Mouse (Mus musculus) hindbrain, embryonic 15.5 days (tissue): Measurements from ENCODE around the gene Synpr. TPM values are rescaled to one million over a fixed set of nuclear protein-coding genes. Genes with fewer than 3 reads are reported as not detected.

ENCODE experiments used
- ATAC-seq: fragments of 200-750 bp; cut with Nextera tagmentation; 2 replicates; pipeline ENCODE4 v1.8.0; 2017; ENCODE audit warnings: low read depth, moderate number of reproducible peaks, moderate TSS enrichment; ENCODE audit not compliant: low FRiP score
- H3K27ac ChIP-seq: fragments of 300-500 bp; sonication (generic); replicated peaks from 2 replicates; pipeline ENCODE4 v1.5.1; 2015; ENCODE audit warnings: mild to moderate bottlenecking, inconsistent platforms
- H3K27me3 ChIP-seq: fragments of 300-500 bp; sonication (generic); 2 replicates; pipeline ENCODE4 v1.6.1; 2015; ENCODE audit warnings: control low read depth, inconsistent platforms
- H3K36me3 ChIP-seq: fragments of 300-500 bp; sonication (generic); 2 replicates; pipeline ENCODE4 v1.6.1; 2015; ENCODE audit warnings: control low read depth, inconsistent platforms
- H3K4me1 ChIP-seq: fragments of 300-500 bp; sonication (generic); replicated peaks from 2 replicates; pipeline ENCODE4 v1.6.1; 2015; ENCODE audit warnings: control low read depth, inconsistent platforms
- H3K4me2 ChIP-seq: fragments of 300-500 bp; sonication (generic); 2 replicates; pipeline ENCODE4 v1.6.1; 2015; ENCODE audit warnings: moderate library complexity, mild to moderate bottlenecking, inconsistent platforms
- H3K4me3 ChIP-seq: fragments of 300-500 bp; sonication (generic); 2 replicates; pipeline ENCODE4 v1.5.1; 2015; ENCODE audit warnings: mild to moderate bottlenecking, inconsistent platforms
- H3K9ac ChIP-seq: fragments of 300-500 bp; sonication (generic); 2 replicates; pipeline ENCODE4 v1.6.1; 2015; ENCODE audit warnings: inconsistent platforms
- H3K9me3 ChIP-seq: fragments of 300-500 bp; sonication (generic); 2 replicates; pipeline ENCODE4 v1.6.1; 2016; ENCODE audit warnings: control low read depth, inconsistent platforms
- WGBS: fragments of 180-500 bp; shearing (Covaris S2); methylation state at CpG from one replicate; pipeline ENCODE4 v1.1.7; 2015; 5-methylcytosine and 5-hydroxymethylcytosine counted together
- polyA plus RNA-seq: library from polyadenylated mRNA; unstranded; fragments of >200 nt; fragmentation: Nextera tagmentation; extraction: Ambion mirVana; gene quantifications from 2 replicates; pipeline ENCODE4 v1.2.1, GENCODE M21; 2015

The Synpr gene
- polyA plus RNA-seq, 1 experiment from 2014 or later: 44.9 TPM

DNA sequence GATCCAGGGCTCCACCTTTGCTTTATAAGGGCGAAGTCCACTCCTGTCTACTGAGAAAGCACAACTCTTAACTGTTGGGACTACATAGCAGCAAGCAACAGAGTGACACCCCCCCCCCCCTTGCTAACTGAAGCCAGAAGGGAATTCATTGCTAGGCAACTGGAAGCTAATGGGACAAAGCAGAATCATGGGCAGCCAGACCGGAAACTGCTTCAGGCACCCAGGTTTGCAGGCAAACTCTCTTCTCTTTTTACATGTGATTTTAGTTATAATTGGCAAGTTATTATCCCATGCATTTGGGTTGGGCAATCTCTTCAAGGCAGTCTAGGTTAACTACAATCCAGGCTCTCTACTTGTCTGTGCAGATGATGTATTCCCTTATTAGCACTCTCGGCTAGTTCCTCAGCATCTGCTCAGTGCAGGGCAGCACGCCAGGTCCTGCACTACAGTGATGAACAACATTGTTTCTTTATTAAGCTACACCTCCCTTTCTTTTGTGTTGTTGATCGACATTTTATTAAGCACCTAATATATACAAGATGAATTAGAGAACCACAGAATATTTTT, 72.6 kb downstream of the Synpr start:
- Histone ChIP-seq H3K9ac (no peak overlapping the region), H3K27me3 (no peaks in the 10 kb centered on the region), H3K27ac (no peak overlapping the region), H3K4me1 (0 out of 2 replicates have a peak, but pooled peaks cover 6% of the 10 kb centered on the region), H3K9me3 (no peaks in the 10 kb centered on the region), H3K36me3 (no peaks in the 10 kb centered on the region), H3K4me2 (no peak overlapping the region), H3K4me3 (no peak overlapping the region)
- ATAC-seq: no peak
- WGBS: 51% methylated on average over 5 of the region's 5 CpGs

DNA sequence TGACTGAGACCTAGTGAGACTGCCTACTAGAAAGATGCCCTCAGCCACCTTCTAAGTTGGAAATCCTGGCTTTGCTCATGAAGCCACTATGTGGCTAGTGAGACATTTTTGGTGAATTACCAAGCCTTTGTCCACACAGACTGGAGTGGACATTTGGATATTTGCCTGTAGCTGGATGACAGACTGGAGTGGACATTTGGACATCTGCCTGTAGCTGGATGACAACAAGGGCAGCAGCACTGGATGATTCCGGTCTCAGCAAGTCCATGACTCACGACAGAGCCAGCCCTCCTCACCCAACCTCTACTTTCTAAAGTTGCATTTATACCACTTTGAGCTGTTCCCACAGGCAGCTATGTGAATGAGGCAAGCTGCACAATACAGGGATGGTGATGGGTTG, 73.5 kb downstream of the Synpr start:
- Histone ChIP-seq H3K4me3 (no peak overlapping the region), H3K36me3 (no peaks in the 10 kb centered on the region), H3K4me2 (no peak overlapping the region), H3K27me3 (no peaks in the 10 kb centered on the region), H3K9me3 (no peaks in the 10 kb centered on the region), H3K27ac (no peak overlapping the region), H3K4me1 (0 out of 2 replicates have a peak, but pooled peaks cover 6% of the 10 kb centered on the region), H3K9ac (no peak overlapping the region)
- no peak for ATAC-seq
- WGBS: 73% methylated on average over 2 of the region's 2 CpGs

DNA sequence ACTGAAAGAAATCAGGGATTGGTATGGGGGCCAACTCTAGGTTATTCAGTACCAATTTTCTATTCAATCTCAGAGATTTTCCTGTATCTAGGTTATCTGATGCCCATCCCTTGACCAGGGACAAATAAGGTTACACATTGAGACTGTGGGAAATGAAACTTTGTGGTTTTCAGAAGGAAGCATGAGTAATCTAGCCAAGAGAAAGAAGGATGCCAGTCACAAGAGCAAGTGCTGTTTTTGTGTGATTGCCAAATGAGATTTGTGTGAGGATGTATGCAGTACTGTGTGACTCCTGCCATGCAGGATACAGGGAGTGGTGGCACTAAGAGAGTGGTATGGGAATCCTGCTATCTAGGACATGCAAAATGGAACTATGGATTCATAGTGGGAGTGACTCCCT, 76.6 kb downstream of the Synpr start:
- Histone ChIP-seq H3K4me1 (0 out of 2 replicates have a peak, but pooled peaks cover 6% of the 10 kb centered on the region), H3K36me3 (no peaks in the 10 kb centered on the region), H3K27ac (no peak overlapping the region), H3K27me3 (no peaks in the 10 kb centered on the region), H3K9me3 (no peaks in the 10 kb centered on the region), H3K9ac (no peak overlapping the region), H3K4me3 (no peak overlapping the region), H3K4me2 (no peak overlapping the region)
- ATAC-seq: no peak

DNA sequence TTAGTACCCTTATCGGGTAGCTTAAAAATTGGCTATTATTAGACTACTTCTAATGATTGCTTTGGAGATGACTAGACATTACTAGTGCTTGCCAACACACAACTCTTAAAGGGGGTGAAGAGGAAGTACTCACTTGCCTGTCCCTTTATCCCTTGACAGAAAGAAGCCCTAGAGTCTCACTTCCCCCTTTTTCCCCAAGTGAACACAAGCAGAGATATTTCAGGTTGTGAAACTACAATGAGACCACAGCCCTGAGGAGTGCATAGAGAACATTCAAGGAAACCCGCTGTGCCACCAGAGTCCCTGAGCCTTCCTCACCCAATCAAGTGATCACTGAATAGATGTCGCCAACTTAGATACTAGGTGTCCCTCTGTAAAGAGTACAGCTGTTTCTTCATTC, 77.1 kb downstream of the Synpr start:
- H3K9me3 ChIP-seq: no peaks in the 10 kb centered on the region
- no peak for ATAC-seq
- no peak overlapping the region for H3K9ac ChIP-seq
- H3K27me3 ChIP-seq: no peaks in the 10 kb centered on the region
- H3K4me1 ChIP-seq: 0 out of 2 replicates have a peak, but pooled peaks cover 6% of the 10 kb centered on the region
- 90% methylated on average over 3 of the region's 3 CpGs for WGBS
- no peak overlapping the region for H3K27ac ChIP-seq
- H3K4me3 ChIP-seq: no peak overlapping the region
- no peak overlapping the region for H3K4me2 ChIP-seq
- H3K36me3 ChIP-seq: no peaks in the 10 kb centered on the region

DNA sequence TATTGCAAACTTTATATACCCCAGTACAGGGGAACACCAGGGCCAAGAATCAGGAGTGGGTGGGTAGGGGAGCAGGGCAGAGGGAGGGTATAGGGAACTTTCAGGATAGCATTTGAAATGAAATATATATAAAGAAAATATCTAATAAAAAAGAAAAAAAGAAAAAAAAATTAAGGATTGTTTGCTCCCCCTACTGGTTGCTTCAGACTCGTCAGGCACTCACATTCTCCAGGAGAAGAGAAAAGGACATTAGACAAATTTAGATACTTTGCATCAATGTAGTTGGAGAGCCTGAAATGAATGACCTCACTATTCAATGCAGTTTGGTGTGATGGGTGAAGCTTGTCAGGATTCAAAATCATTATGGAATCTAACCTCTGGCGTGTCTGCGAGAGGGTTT, 83.7 kb downstream of the Synpr start:
- no peak overlapping the region for H3K9ac ChIP-seq
- no peaks in the 10 kb centered on the region for H3K36me3 ChIP-seq
- H3K9me3 ChIP-seq: no peaks in the 10 kb centered on the region
- H3K4me2 ChIP-seq: no peak overlapping the region
- no peaks in the 10 kb centered on the region for H3K4me1 ChIP-seq
- 82% methylated on average over 3 of the region's 3 CpGs for WGBS
- no peak overlapping the region for H3K4me3 ChIP-seq
- H3K27ac ChIP-seq: no peak overlapping the region
- ATAC-seq: no peak
- no peaks in the 10 kb centered on the region for H3K27me3 ChIP-seq

DNA sequence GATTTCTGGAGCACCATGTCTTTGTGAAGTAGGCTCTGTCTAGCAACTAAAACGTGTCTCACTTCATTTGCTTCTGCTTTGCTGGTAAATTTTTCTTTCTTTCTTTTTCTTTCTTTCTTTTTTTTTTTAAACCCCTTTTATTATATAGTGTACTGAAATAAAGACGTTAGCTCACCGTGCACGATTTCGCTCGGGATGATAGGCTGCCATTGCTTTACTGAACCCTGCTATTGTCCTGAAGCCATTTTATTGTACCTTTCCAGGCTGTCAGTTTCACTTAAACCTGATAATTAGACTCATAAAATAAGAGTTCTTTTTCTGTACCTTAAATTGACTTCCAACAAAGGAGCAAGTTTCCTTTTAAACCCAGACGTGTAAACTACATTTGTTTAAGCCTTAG, 104.5 kb downstream of the Synpr start:
- no peak overlapping the region for H3K9ac ChIP-seq
- H3K4me2 ChIP-seq: no peak overlapping the region
- no peaks in the 10 kb centered on the region for H3K27me3 ChIP-seq
- no peaks in the 10 kb centered on the region for H3K4me1 ChIP-seq
- H3K4me3 ChIP-seq: no peak overlapping the region
- H3K9me3 ChIP-seq: no peaks in the 10 kb centered on the region
- WGBS: 60% methylated on average over 7 of the region's 7 CpGs
- no peak overlapping the region for H3K27ac ChIP-seq
- no peak for ATAC-seq
- no peaks in the 10 kb centered on the region for H3K36me3 ChIP-seq

DNA sequence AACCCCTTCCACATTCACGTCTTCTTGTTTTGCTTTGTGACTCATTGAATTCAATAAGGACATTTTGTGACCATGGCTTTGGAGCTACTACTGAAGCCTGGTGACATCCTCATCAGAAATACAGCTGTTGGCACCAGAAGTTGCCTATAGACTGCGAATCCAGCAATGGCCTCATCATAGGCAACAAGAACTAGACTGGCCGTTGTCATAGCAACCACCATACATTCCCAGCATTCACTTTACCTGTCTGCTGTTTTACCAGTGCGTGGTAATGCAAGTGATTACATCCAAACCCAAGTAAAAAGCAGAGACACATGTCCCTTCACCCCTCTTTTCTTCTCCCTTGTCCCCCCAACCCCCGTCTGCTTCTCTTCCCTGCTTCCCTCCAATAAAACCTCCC, 105.4 kb downstream of the Synpr start:
- Histone ChIP-seq H3K9ac (no peak overlapping the region), H3K27me3 (no peaks in the 10 kb centered on the region), H3K9me3 (no peaks in the 10 kb centered on the region), H3K4me3 (no peak overlapping the region), H3K4me2 (no peak overlapping the region), H3K4me1 (no peaks in the 10 kb centered on the region), H3K36me3 (no peaks in the 10 kb centered on the region), H3K27ac (no peak overlapping the region)
- WGBS: 77% methylated on average over 5 of the region's 5 CpGs
- ATAC-seq: no peak

DNA sequence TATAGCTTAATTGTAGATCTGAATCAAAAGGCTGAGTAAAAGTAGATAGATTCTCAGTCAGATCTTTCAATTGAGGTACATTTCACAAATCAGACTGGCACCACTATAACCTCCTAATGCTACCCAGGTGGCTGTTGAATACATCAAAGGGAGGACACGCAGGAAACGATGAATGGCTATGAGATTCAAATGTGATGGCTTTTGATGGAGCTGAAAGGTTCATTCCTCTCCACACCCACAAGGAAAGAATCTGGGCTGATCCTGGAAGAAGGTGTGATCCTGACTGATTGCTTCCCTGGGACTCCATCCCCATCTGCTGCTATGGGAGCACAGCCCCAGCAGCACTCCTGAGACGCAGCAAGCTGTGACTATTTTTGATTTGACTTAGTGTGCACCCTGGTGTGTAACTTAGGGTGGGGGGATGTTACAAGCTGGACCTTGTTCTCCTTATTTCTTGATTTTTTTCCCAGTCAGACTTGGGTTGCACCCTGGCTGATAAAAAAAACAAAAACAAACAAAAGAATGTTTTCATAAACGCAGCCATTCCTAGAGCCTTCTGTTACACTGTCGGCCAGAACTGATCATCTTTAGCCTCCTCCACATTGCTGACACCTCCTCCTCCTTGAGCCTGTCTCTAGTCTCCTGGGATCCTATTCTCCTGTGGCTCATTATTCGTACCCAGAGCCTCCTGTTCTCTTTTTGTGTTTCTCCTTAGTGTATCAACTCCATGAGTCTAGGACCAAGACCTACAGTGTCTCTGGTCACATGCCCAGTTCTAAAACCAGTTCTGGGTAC, 114.8 kb downstream of the Synpr start:
- 54% methylated on average over 6 of the region's 6 CpGs for WGBS
- H3K4me1 ChIP-seq: no peaks in the 10 kb centered on the region
- H3K9me3 ChIP-seq: no peaks in the 10 kb centered on the region
- no peak overlapping the region for H3K4me2 ChIP-seq
- no peak overlapping the region for H3K9ac ChIP-seq
- no peaks in the 10 kb centered on the region for H3K36me3 ChIP-seq
- no peak overlapping the region for H3K27ac ChIP-seq
- no peak overlapping the region for H3K4me3 ChIP-seq
- no peaks in the 10 kb centered on the region for H3K27me3 ChIP-seq
- no peak for ATAC-seq

DNA sequence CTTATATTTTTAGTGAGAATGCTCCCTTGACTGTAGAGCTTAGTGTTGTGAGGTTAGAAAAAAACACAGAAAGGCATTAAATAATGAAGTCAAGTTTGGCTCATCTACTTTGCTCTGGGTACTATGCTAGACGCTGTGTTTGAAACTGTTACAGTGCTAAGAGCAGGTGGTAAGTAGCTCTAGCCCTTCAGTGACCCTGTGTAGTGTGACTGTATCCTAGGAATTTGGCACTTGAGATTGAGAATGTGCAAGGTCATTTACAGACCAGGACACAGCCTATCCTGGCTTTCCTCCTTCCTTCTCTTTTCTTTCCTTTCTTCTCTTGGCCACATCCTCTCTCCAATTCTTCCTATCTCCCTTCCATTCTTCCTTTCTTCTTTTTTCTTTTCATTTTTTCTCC, 127.1 kb downstream of the Synpr start:
- Histone ChIP-seq H3K9me3 (no peaks in the 10 kb centered on the region), H3K4me2 (no peak overlapping the region), H3K9ac (no peak overlapping the region), H3K36me3 (no peaks in the 10 kb centered on the region), H3K27me3 (no peaks in the 10 kb centered on the region), H3K27ac (no peak overlapping the region), H3K4me3 (no peak overlapping the region), H3K4me1 (no peaks in the 10 kb centered on the region)
- ATAC-seq: no peak
- 79% methylated on average over 1 of the region's 1 CpGs for WGBS

DNA sequence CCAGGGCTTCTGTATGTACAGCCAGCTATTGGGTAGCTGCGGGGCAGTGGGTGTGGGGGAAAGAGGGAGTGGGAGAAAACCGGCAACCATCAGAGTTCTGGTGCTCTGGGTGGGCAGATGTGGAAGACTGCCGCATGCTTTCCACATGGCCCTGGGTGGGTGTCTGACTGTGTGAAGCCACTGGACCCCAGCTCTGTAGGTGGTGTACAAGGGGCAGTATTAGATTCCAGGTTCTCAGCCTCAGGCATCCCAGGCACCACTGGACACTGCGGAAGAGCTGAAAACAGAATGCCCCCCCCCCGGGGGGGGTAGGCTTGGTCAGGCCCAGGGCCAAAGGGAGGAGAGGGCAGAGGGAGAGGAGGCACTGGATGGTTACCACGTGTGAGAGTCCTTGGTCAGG, 156.1 kb downstream of the Synpr start:
- no peak overlapping the region for H3K27ac ChIP-seq
- no peak for ATAC-seq
- no peak overlapping the region for H3K4me2 ChIP-seq
- H3K9ac ChIP-seq: no peak overlapping the region
- no peak overlapping the region for H3K4me3 ChIP-seq
- no peaks in the 10 kb centered on the region for H3K36me3 ChIP-seq
- H3K4me1 ChIP-seq: no peaks in the 10 kb centered on the region
- H3K27me3 ChIP-seq: no peaks in the 10 kb centered on the region
- H3K9me3 ChIP-seq: no peaks in the 10 kb centered on the region
- WGBS: 77% methylated on average over 6 of the region's 6 CpGs

DNA sequence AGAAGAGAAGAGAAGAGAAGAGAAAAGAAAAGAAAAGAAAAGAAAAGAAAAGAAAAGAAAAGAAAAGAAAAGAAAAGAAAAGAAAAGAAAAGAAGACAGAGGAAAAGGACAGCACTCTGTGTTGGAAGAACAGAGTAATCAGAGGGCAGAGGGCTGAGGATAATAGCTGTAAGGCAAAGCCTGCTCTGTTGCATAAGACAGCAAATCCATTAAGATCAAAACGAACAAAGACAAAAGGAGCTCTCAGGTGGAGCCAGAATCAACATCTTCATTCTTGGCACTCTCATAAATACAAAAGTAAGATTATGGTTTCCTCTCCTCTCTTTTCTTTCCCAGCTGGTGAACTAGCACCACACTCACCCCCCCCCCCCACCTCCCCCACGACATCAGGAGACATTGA, 160.3 kb downstream of the Synpr start:
- no peaks in the 10 kb centered on the region for H3K4me1 ChIP-seq

DNA sequence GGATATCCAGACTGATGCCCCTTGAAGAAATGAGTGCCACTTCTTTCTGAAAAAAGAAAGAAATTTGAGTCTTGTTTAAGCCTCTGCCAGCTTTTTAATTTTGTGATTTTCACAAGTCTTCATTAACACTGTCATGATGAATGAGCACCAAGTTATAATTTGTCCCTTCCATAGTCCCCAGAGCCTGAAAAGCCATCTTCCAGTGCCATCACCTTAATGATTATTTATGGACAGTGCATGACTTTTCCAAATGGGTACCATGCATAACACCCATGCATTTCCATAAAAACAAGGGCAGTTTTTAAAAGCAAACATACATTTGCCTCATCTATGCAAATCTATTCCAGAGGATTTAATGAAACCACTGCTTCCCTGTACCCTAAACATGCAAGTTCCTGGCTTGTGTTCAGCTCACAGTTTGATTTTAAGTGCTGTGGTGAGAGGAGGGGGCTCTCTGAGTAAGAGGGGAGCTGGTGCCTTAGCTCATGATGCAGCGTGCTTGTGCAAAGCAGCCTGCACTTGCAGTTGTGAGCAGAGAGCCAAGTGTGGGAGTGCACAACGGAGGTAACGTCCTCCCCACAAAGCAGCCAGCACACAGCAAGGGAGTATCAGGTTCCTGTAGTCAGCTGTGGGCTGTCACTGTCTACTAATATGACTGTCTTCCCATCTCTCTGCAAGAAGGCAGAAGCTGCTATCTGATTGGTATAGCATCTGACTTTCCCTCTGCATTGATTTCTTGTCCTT, 169.1 kb downstream of the Synpr start:
- Histone ChIP-seq H3K27me3 (no peaks in the 10 kb centered on the region), H3K36me3 (no peaks in the 10 kb centered on the region), H3K4me2 (peak overlapping the region; percentile 24), H3K27ac (peak overlapping the region; percentile 27; the same call in 1 of the 2 replicates), H3K9ac (no peak overlapping the region), H3K4me1 (peaks cover 30% of the 10 kb centered on the region; the same call in 1 of the 2 replicates), H3K4me3 (peak overlapping the region; percentile 10; the same call in 1 of the 2 replicates), H3K9me3 (no peaks in the 10 kb centered on the region)
- ATAC-seq: peak; percentile 82
- WGBS: 24% methylated on average over 3 of the region's 3 CpGs

More for the DNA sequence above, 160.3 kb downstream of the Synpr start:
- Histone ChIP-seq H3K4me2 (no peak overlapping the region), H3K9ac (no peak overlapping the region), H3K4me3 (no peak overlapping the region), H3K9me3 (no peaks in the 10 kb centered on the region), H3K27me3 (no peaks in the 10 kb centered on the region), H3K36me3 (no peaks in the 10 kb centered on the region), H3K27ac (no peak overlapping the region)
- no peak for ATAC-seq
- 16% methylated on average over 2 of the region's 2 CpGs for WGBS
